Mouse (Mus musculus): ENCODE data around the gene Ppp1r10.

Gene Ppp1r10

GRCm38 (mm10) chr17:35916297-35917142, at the start of gene Ppp1r10, which contains the start of gene Mrps18b:
TSS of gene Ppp1r10 (plus strand) at chr17:35916434.
TSS of gene Mrps18b (minus strand) at chr17:35916389.
- peak; percentile 100 for DNase-seq

GRCm38 (mm10) chr17:35866911-35867890, 49.0 kb upstream of the Ppp1r10 start:
- peak; percentile 54 for DNase-seq

DNA sequence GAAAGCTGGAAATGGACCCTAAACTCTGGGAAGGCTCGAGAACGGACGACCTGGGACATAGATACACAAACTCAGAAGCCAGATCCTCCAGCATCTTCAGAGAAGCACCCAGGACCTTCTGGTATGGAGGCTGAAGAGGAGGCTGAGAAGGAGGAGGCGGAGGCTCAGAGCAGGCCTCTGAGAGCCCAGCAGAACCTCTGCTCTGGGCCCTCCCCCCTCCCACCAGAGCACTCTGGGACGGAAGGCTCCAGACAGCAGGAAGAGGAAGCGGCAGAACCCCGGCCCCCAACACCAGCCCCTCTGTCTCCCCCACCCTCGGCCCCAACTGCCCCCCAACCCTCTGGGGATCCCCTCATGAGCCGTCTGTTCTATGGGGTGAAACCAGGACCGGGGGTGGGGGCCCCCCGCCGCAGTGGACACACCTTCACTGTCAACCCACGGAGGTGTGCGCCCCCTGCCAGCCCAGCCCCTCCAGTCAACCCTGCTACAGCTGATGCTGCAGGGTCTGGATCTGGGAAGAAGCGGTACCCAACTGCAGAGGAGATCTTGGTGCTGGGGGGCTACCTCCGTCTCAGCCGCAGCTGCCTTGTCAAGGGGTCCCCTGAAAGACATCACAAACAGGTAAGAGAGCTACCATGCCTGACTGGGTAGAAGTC, 47.9 kb upstream of the Ppp1r10 start:
- peak; percentile 10 for DNase-seq

DNA sequence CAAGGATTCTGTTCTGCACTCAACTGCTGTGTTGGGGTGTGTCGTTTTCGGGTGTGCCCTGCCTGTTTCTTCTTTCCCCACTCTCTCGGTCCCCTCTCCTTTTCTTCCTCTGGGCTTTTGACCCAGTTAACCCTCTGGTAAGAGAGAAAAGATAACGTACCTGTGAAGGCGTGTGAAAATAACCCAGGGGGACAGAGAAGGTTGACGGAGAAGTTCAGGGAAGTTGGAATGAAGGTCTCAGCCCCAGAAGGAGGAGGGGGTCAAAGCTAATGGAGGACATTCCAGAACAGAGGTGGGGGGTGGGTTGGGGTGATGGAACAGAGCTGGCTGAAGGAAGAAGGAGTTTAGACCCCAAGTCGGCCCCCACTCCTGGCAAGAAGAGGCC, 47.3 kb upstream of the Ppp1r10 start:
- DNase-seq, result no peak

DNA sequence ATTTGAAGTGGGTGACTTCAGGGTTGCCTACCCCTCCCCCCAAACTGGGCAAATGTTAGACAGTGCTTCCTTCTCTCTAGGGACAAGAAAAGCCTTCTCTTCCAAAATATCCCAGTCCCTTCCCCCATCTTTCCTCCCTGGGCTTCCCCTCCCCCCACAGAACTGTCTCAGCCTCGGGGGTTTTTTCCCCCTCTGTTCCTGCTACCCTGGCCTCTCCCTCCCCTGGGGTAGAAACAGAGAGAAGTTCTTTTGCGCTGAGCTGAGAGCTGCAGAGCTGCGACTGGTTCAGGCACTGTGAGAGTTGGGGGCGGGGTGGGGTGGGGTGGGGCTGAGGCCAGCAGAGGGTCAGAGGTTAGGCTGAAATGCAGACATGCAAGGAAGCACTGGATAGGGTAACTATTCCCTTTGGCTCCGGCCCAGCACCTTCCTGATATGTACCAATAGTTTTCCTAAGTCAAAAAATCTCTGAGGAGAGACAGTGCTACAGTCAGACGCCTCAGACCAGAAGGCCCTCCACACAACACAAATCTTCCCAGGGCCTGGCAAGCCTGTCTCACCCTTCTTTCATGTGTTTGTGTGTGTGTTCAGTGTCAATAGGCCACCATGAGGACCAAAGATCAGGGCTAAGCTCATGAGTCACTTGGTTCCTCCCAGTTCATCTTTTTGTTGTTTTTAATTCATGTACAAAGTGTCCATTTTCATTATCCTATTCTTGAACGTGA, 46.7 kb upstream of the Ppp1r10 start:
- peak; percentile 64 for DNase-seq

DNA sequence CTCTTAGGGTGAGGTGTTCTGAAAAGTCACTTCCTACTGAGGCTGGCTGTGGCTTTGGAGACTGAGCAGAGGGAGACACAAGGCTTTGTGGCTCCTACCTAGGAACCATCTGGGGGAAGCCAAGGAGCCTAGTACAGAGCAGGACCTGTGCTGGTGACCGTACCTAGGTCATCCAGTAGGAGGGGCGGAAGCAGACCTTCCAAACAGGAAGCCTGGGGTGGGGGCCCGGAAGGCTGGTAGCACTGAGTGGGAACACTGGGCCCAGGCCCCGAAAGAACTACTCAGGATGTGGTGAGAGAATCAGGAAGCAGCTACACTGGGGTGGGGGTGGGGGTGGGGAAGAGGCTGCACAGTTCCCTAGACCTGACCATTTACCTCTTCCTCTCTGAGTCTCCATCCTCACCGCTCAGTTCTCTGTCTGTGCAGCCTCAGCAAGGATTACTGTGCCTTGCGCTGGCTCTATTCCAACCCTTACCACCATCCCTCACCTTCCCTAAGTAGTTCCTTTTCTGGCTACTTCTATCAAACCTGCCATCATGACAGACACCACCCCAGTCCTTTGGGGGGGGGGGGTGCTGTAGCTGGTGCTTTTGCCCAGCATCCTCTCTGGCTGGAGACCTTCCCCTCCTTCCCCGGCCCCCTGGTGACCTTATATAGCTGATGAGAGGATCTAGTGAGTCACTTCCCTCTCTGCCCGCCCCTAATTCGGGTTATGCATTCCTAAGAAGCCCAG, 45.9 kb upstream of the Ppp1r10 start:
- peak; percentile 40 for DNase-seq

GRCm38 (mm10) chr17:35870884-35871696, 45.1 kb upstream of the Ppp1r10 start:
- peak; percentile 18 for DNase-seq

DNA sequence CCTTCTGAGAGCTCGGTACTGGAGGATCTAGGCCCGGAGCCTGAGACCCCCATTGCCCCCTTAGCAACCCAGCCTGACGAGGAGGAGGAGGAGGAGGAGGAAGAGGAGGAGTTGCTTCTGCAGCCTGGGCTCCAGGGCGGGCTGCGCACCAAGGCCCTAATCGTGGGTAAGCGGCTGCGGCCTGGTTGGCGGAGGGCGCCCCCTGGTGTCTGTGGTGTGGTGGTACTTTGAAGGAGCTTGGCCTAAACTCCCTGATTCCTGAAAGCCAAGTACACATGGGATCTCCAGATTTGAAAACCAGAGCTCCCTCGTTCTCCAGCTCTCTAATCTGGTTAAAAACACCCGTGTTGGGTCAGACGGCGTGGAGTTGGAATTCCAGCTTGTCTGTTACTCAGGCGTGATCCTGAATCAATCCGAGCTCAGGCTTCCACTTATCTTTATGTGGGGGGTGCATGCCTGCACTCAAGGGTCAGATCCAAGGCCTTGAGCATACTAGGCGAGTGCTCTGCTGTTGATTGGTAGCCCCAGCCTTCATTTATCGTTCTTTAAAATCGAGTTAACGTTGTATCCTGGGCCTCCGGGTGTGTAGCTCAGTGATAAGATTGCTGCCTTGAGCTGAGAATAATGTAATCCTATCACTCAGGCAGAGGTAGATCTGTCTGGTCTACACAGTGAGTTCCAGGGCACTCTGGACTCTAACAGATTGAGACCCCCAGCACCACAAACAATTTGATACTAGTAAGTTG, 42.3 kb upstream of the Ppp1r10 start:
- peak; percentile 87 for DNase-seq

DNA sequence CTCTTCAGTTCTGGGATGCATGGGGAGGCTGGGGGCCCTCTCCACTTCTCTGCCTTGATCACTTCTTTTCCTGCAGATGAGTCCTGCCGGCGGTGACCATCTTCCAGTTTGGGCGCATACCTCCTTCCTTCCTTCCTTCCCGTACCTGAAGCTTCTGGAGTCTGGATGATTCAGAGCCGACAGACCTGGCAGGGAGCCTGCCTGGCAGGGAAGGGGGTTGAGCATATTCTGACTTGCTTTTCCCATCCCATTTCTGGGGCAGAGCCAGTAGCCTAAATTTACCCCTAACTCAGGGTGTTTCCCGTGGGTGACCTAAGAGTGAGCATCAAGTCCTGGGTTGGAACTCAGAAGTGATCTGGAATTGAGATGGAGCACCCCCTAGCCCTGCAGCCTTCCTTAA, 41.5 kb upstream of the Ppp1r10 start:
- no peak for DNase-seq

GRCm38 (mm10) chr17:35879245-35880057, 36.8 kb upstream of the Ppp1r10 start, which contains the start of gene Dhx16:
TSS of gene Dhx16 (plus strand) at chr17:35879819.
- DNase-seq, result peak; percentile 96

DNA sequence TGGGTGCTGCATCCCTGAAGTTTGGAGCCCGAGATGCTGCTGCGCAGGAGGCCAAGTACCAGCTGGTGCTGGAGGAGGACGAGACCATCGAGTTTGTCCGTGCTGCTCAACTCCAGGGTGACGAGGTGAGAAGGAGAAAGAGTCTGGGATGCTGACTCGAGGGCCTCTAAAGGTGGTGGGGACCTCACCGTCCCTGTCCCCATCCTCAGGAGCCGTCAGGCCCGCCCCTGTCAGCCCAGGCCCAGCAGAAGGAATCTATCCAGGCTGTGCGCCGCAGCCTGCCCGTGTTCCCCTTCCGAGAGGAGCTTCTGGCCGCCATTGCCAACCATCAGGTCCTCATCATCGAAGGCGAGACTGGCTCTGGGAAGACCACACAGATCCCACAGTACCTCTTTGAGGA, 33.3 kb upstream of the Ppp1r10 start:
- DNase-seq, result no peak

DNA sequence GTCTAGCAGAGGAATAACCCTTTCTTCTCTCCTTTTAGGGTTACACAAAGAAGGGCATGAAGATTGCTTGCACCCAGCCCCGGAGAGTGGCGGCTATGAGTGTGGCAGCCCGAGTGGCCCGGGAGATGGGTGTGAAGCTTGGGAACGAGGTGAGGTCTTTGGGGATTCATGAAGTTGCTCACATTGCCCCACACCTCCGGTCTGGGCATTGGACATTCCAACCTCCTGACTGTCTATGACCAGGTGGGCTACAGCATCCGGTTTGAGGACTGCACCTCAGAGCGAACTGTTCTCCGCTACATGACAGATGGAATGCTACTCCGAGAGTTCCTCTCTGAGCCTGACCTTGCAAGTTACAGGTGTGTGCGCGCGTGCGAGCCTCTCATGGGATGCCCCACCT, 32.5 kb upstream of the Ppp1r10 start:
- DNase-seq, result no peak

DNA sequence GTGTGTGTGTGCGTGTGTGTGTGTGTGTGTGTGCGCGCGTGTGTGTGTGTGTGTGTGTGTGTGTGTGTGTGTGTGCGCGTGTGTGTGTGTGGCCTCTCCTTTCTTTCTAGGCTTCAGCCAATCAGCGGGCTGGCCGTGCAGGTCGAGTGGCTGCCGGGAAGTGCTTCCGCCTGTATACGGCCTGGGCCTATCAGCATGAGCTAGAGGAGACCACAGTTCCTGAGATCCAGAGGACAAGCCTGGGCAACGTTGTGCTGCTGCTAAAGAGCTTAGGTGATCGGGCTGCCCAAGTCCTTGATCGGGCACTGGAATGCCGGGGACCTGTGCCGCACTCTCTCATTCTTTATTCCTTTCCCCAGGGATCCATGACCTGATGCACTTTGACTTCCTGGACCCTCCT, 28.5 kb upstream of the Ppp1r10 start:
- DNase-seq, result no peak

DNA sequence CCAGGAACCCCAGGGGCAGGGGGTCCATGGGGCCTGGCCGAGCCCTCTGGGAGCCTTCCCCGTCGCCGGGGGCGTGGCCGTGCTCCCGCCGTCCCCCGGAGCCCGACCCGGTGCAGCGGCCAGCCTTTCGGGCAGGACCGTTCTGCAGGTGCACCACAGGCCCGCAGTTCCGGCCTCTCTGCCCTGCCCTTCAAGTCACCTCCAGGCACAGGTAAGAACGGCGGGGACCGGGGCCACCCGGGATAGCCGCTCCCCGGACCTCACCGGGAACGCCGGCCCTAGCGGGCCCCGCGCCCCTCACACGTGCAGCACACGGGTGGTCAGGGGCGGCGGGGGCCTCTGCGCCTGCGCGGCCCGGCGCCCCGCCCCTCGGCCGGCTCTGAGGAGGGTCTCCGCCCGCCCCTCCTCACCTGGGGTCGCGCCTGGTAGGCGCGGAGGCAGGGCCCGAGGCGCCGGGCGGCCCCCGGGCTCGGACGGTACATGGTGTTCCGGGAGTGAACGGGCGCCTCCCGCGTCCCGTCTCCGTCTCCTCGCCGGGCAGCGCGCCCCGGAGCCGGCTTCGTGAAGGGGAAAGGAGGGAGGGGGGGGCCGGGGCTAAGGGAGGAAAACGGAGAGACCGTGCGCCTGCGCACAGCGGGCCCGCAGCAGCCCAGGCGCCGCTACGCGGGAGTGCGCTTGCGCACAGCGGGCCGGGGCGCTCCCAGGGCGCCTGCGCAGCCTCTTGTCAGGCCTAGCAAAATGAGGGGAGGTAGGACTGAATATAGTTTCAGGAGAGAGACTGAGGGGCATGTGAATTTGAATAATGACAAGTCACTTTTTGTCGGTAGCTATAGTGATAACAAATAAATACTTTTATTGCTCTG, 19.2 kb upstream of the Ppp1r10 start, which contains the start of gene 2310061I04Rik:
Gene 2310061I04Rik (minus strand): TSS at position 651 of the 863 bp plus-strand sequence.
- DNase-seq, result peak; percentile 95

DNA sequence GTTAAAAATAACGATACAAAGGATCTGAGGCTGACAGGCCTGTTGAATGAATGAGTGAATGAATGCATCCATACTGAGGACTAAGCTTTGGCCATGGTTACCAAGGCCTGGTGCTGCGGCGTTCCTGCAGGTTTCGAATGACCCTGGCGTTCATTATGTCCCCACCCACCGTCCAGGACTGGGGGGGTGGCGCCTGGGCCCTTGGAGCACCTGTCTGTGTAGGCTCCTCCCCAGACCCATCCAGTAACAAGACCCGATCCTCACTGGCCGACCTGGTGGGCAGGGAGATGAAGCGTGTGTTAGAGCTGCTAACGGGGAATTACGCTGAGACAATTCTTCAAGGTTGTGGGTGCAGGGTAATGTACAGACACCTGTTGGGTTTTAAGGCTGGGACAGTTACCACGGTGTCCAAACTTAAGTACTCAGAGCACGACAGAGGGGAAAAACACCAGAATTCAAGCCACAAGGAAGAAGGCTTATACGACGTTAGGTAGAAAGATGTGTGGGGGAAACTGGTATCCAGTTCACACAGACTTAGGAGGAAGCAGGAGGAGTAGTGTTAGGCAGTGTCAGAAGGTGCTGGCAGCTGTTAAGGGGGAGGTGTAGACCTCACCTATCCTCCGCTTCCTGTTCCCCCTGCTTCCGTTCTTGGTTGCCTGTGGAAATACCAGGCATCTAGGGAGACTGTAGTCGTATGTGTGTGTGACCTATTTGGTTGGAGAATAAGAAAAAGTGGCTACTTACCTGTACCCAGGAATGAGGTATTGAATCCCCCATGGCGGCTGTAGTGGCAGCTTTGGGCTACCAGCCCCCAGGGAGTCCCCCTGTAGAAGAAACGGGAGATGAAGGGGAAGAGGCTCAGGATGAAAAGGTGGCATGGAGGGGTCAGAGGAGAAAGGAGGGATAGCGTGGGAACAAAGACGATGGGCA, 18.3 kb upstream of the Ppp1r10 start:
- no peak for DNase-seq

DNA sequence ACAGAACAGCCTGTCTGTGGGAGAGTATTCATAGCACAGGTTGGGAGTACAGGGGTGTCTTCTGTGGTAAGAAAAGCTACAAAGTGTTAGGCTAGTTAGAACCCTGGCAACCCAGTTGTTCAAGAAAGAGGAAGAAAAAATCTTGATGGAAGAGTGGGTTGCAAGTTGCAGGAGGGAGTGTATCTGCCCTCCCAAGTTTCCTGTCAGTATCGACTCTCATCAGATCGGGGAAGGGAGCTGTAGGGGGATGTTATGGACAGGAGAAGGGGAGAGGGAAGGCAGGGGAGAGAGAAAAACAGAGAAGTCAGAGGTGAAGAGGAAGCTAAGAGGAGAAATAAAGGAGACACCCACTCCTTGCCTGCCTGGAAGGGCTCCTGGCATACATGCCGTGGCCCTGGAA, 15.6 kb upstream of the Ppp1r10 start:
- no peak for DNase-seq
